Mouse (Mus musculus) heart, embryonic 11.5 days (tissue): ENCODE measurements at regions not wholly inside any gene's neighbourhood (a gene's known extent, or its start where the extent isn't known, plus 50 kb on each side); places are given as distances from the start of the nearest gene placed in this dataset.

Source experiments
- ATAC-seq: fragments of 200-750 bp; cut with Nextera tagmentation; replicated peaks from 2 replicates; pipeline ENCODE4 v1.8.0; 2017; ENCODE audit warnings: moderate library complexity; ENCODE audit not compliant: insufficient number of reproducible peaks, low FRiP score, low TSS enrichment
- H3K27ac ChIP-seq: fragments of 300-500 bp; sonication (generic); 2 replicates; pipeline ENCODE4 v1.5.1; 2014; ENCODE audit warnings: mild to moderate bottlenecking, low read depth, low read length
- H3K27me3 ChIP-seq: fragments of 300-500 bp; sonication (generic); 2 replicates; pipeline ENCODE4 v1.6.1; 2014; ENCODE audit warnings: mild to moderate bottlenecking, low read length, mixed read lengths; ENCODE audit not compliant: control insufficient read depth, insufficient read depth
- H3K36me3 ChIP-seq: fragments of 300-500 bp; sonication (generic); 2 replicates; pipeline ENCODE4 v1.6.1; 2014; ENCODE audit warnings: mild to moderate bottlenecking, low read length, moderate library complexity, mixed read lengths; ENCODE audit not compliant: control insufficient read depth, insufficient read depth
- H3K4me1 ChIP-seq: fragments of 300-500 bp; sonication (generic); 2 replicates; pipeline ENCODE4 v1.6.1; 2014; ENCODE audit warnings: low read length; ENCODE audit not compliant: control insufficient read depth, insufficient read depth
- H3K4me2 ChIP-seq: fragments of 300-500 bp; sonication (generic); 2 replicates; pipeline ENCODE4 v1.6.1; 2014; ENCODE audit warnings: mild to moderate bottlenecking, moderate library complexity
- H3K4me3 ChIP-seq: fragments of 300-500 bp; sonication (generic); 2 replicates; pipeline ENCODE4 v1.5.1; 2014; ENCODE audit warnings: low read depth, low read length
- H3K9ac ChIP-seq: fragments of 300-500 bp; sonication (generic); 2 replicates; pipeline ENCODE4 v1.6.1; 2014; ENCODE audit warnings: mild to moderate bottlenecking, low read depth, low read length, moderate library complexity
- H3K9me3 ChIP-seq: fragments of 300-500 bp; sonication (generic); replicated peaks from 2 replicates; pipeline ENCODE4 v1.6.1; 2016; ENCODE audit warnings: low read length; ENCODE audit not compliant: control insufficient read depth
- WGBS: fragments of 180-500 bp; shearing (Covaris S2); extraction: QIAGEN DNeasy Blood & Tissue Kit; methylation state at CpG from one replicate; pipeline ENCODE4 v1.1.7; 2014; ENCODE audit not compliant: insufficient replicate concordance; 5-methylcytosine and 5-hydroxymethylcytosine counted together

DNA sequence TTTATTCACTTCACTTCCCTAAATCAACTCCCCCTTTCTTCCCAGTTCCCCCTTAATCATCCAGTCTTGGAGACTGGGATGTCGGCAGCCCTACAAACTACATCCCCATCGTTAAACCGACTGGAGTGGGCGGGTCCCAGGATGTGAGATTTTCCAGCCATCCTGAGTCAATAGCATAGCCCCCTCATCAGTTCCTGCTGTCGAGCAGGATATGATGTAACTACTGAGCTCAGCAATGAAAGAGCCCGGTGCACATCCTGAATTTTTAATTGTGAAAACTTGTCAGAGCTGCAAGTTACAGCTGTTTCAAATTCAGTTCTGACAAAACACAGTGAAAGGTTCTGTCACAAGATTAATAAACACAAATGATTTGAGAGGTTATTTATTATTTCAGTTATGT lies 165.7 kb upstream of the Jade1 start:
- Histone ChIP-seq H3K27me3 (no peaks in the 10 kb centered on the region), H3K4me2 (no peak overlapping the region), H3K9ac (no peak overlapping the region), H3K9me3 (no peaks in the 10 kb centered on the region), H3K36me3 (no peaks in the 10 kb centered on the region), H3K4me3 (no peak overlapping the region), H3K4me1 (peaks cover 3% of the 10 kb centered on the region; the same call in 1 of the 2 replicates), H3K27ac (no peak overlapping the region)
- no peak for ATAC-seq
- WGBS = 50% methylated on average over 6 of the region's 6 CpGs

- Histone ChIP-seq H3K36me3 (no peaks in the 10 kb centered on the region), H3K4me3 (no peak overlapping the region), H3K4me1 (peaks cover 3% of the 10 kb centered on the region; the same call in 1 of the 2 replicates), H3K9ac (no peak overlapping the region), H3K9me3 (no peaks in the 10 kb centered on the region), H3K27me3 (no peaks in the 10 kb centered on the region), H3K4me2 (no peak overlapping the region), H3K27ac (no peak overlapping the region)
- 67% methylated on average over 9 of the region's 9 CpGs for WGBS
- ATAC-seq = no peak
Observed at GRCm38 (mm10) chr3:41387469-41388212, 167.9 kb upstream of the Jade1 start.

- H3K4me1 ChIP-seq = peaks cover 3% of the 10 kb centered on the region; the same call in 1 of the 2 replicates
- H3K9me3 ChIP-seq = no peaks in the 10 kb centered on the region
- no peaks in the 10 kb centered on the region for H3K36me3 ChIP-seq
- H3K27me3 ChIP-seq = no peaks in the 10 kb centered on the region
- H3K4me3 ChIP-seq = no peak overlapping the region
- H3K9ac ChIP-seq = no peak overlapping the region
- H3K27ac ChIP-seq = no peak overlapping the region
- no peak for ATAC-seq
- H3K4me2 ChIP-seq = no peak overlapping the region
- WGBS = 47% methylated on average over 5 of the region's 5 CpGs
Observed at GRCm38 (mm10) chr3:41386299-41386698, 169.2 kb upstream of the Jade1 start.

DNA sequence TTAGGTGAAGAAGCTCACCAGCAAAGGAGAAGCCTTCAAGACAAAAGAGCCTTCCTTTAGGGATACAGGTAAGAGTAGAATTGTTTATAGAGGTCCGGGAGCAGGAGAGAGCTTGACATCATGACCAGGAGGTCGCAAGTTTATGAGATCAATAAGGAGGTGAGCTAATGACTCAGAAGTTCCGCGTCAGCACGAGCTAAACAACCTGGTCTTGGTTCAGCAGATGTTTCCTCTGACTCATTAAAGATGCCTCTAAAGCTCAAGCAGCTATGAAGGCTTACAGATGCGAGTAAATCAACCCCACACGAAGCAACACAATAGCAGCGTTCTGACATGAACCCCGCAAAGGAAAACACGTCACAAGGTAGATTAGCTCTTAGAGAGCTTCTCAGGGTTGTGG lies 171.1 kb upstream of the Jade1 start:
- H3K9ac ChIP-seq = no peak overlapping the region
- no peak overlapping the region for H3K4me3 ChIP-seq
- no peaks in the 10 kb centered on the region for H3K9me3 ChIP-seq
- no peak for ATAC-seq
- no peak overlapping the region for H3K27ac ChIP-seq
- no peaks in the 10 kb centered on the region for H3K27me3 ChIP-seq
- no peak overlapping the region for H3K4me2 ChIP-seq
- peaks cover 3% of the 10 kb centered on the region; the same call in 1 of the 2 replicates for H3K4me1 ChIP-seq
- no peaks in the 10 kb centered on the region for H3K36me3 ChIP-seq
- 80% methylated on average over 10 of the region's 10 CpGs for WGBS

DNA sequence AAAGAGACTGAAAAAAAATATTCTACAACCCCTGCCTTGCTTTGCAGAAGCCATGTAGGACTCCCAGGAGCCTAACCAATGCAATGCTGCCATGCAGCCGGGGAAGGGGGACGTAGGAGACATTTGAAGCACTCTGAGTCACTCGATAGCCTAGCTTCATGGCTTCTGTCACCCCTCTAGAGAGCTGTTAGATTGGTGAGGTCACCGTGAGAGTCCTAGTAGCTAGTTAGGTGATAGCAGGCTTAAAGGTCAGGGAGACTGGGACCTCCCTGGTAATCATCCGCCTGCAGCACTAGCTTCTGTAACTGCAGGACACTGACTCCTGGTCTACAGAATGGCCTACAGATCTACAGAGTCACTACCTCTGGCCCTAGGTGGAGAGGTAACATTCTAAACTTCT lies 177.0 kb upstream of the Jade1 start:
- H3K9me3 ChIP-seq = no peaks in the 10 kb centered on the region
- H3K27me3 ChIP-seq = no peaks in the 10 kb centered on the region
- H3K36me3 ChIP-seq = no peaks in the 10 kb centered on the region
- no peak overlapping the region for H3K4me2 ChIP-seq
- 58% methylated on average over 5 of the region's 5 CpGs for WGBS
- H3K4me1 ChIP-seq = peaks cover 5% of the 10 kb centered on the region; the same call in 1 of the 2 replicates
- no peak overlapping the region for H3K4me3 ChIP-seq
- H3K9ac ChIP-seq = no peak overlapping the region
- H3K27ac ChIP-seq = no peak overlapping the region
- no peak for ATAC-seq

DNA sequence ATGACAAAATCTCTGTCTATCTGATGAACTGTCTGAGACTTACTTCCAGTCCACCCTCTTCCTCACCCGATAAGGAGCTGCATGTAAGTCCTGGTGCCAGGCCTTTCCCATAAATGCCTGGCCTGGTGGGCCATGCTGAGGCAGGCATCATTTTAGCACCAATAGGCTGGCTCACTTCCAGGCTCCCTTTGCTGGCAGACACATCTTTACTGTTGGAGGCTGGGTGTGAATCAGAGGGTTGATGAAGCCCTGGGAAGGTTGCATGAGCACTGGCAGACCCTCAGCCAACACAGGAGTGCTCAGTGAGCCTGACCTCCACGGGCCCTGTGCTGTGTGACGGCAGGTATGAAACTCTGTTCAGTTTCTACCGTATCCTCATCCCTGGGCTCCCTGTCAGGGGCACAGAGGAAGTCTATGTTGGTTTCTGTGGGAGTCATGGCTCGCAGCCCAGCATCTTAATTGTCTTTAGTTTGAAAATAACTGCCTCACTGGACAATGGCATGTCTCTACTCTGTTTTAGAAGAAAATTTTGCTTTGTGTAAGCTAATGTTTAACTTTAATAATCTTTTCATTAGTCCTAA lies 177.6 kb upstream of the Jade1 start:
- WGBS = 76% methylated on average over 5 of the region's 5 CpGs
- no peaks in the 10 kb centered on the region for H3K9me3 ChIP-seq
- no peak overlapping the region for H3K9ac ChIP-seq
- no peaks in the 10 kb centered on the region for H3K36me3 ChIP-seq
- H3K4me2 ChIP-seq = no peak overlapping the region
- H3K4me1 ChIP-seq = peaks cover 5% of the 10 kb centered on the region; the same call in 1 of the 2 replicates
- no peak overlapping the region for H3K4me3 ChIP-seq
- no peak overlapping the region for H3K27ac ChIP-seq
- ATAC-seq = no peak
- no peaks in the 10 kb centered on the region for H3K27me3 ChIP-seq

DNA sequence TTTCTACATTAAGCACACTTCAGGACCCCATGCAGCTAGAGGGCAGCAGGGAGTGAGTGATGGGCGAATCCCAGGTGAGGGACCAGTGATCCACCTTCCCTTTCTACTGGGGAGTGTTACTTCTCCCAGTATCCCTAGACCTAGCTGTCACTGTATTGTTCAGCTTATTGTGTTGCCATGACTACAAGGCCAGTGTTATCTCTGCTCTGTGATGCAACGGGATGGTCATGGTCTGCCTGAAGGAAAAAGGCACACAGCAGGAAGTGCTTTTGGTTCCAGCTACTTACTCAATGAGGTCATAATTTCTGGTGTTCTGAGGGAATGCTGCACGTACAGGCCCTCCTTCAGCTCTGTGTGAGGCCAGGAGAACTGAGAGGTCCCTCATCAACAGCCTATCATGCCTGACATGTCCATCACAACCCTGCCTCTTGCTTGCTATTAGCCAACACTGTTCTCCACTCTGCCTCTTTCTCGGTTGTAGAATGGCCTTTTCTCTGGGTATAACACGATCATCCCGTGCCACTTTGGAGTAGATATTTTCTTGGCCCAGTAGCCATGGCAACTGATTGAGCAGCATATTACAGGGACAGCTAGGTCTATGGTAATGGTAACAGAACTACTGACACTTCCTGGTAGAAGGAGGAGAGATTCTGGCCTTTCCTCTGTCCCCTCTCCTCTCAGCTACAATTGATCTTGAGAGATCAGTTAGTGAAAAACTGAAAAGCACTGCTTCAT lies 178.5 kb upstream of the Jade1 start:
- H3K27ac ChIP-seq = no peak overlapping the region
- H3K36me3 ChIP-seq = no peaks in the 10 kb centered on the region
- H3K27me3 ChIP-seq = no peaks in the 10 kb centered on the region
- H3K4me1 ChIP-seq = peaks cover 5% of the 10 kb centered on the region; the same call in 1 of the 2 replicates
- H3K9me3 ChIP-seq = no peaks in the 10 kb centered on the region
- H3K4me2 ChIP-seq = no peak overlapping the region
- H3K9ac ChIP-seq = no peak overlapping the region
- H3K4me3 ChIP-seq = no peak overlapping the region
- peak; percentile 56 for ATAC-seq
- WGBS = 48% methylated on average over 6 of the region's 6 CpGs

GRCm38 (mm10) chr3:41375230-41375930 lies 180.2 kb upstream of the Jade1 start:
- no peaks in the 10 kb centered on the region for H3K27me3 ChIP-seq
- no peak overlapping the region for H3K4me2 ChIP-seq
- H3K9me3 ChIP-seq = no peaks in the 10 kb centered on the region
- H3K36me3 ChIP-seq = no peaks in the 10 kb centered on the region
- no peak overlapping the region for H3K4me3 ChIP-seq
- no peak overlapping the region for H3K27ac ChIP-seq
- no peak overlapping the region for H3K9ac ChIP-seq
- 81% methylated on average over 2 of the region's 2 CpGs for WGBS
- peaks cover 5% of the 10 kb centered on the region; the same call in 1 of the 2 replicates for H3K4me1 ChIP-seq
- ATAC-seq = no peak
